Mouse (Mus musculus) limb, embryonic 14.5 days (tissue): ENCODE measurements around the gene Gm44805. TPM values are rescaled to one million over a fixed set of nuclear protein-coding genes. Genes with fewer than 3 reads are reported as not detected.

Experiments used
- ATAC-seq: fragments of 200-750 bp; cut with Nextera tagmentation; 2 replicates; pipeline ENCODE4 v1.8.0; 2017; ENCODE audit warnings: low read depth, moderate number of reproducible peaks, moderate TSS enrichment; ENCODE audit not compliant: low FRiP score
- DNase-seq: peaks from one replicate; pipeline ENCODE4 v3.0.0-alpha.2; 2015; ENCODE audit warnings: low spot score
- H3K27ac ChIP-seq: fragments of 300-500 bp; sonication (generic); replicated peaks from 2 replicates; pipeline ENCODE4 v1.5.1; 2014; ENCODE audit warnings: low read depth, mild to moderate bottlenecking, low read length, moderate library complexity, mixed read lengths
- H3K27me3 ChIP-seq: fragments of 300-500 bp; sonication (generic); 2 replicates; pipeline ENCODE4 v1.6.1; 2014; ENCODE audit warnings: low read length, mixed read lengths; ENCODE audit not compliant: control insufficient read depth, insufficient read depth
- H3K36me3 ChIP-seq: fragments of 300-500 bp; sonication (generic); 2 replicates; pipeline ENCODE4 v1.6.1; 2014; ENCODE audit warnings: mild to moderate bottlenecking, low read length, moderate library complexity, mixed read lengths; ENCODE audit not compliant: control insufficient read depth, insufficient read depth
- H3K4me1 ChIP-seq: fragments of 300-500 bp; sonication (generic); 2 replicates; pipeline ENCODE4 v1.6.1; 2014; ENCODE audit warnings: antibody characterized with exemption, low read length, mixed read lengths; ENCODE audit not compliant: control insufficient read depth, insufficient read depth
- H3K4me2 ChIP-seq: fragments of 300-500 bp; sonication (generic); replicated peaks from 2 replicates; pipeline ENCODE4 v1.6.1; 2014; ENCODE audit warnings: low read depth, mild to moderate bottlenecking, low read length, moderate library complexity; ENCODE audit not compliant: severe bottlenecking
- H3K4me3 ChIP-seq: fragments of 300-500 bp; sonication (generic); replicated peaks from 2 replicates; pipeline ENCODE4 v1.5.1; 2014; ENCODE audit warnings: low read length
- H3K9ac ChIP-seq: fragments of 300-500 bp; sonication (generic); 2 replicates; pipeline ENCODE4 v1.6.1; 2014; ENCODE audit warnings: mild to moderate bottlenecking, low read depth, low read length, moderate library complexity; ENCODE audit not compliant: severe bottlenecking
- H3K9me3 ChIP-seq: fragments of 300-500 bp; sonication (generic); 2 replicates; pipeline ENCODE4 v1.6.1; 2016; ENCODE audit warnings: low read length; ENCODE audit not compliant: control insufficient read depth
- POLR2A ChIP-seq: fragments of 200-500 bp; IDR thresholded peaks from 2 replicates; pipeline ENCODE4 v1.8.0; 2012; ENCODE audit warnings: inconsistent platforms, mild to moderate bottlenecking, moderate library complexity, borderline replicate concordance; ENCODE audit not compliant: insufficient read depth, insufficient read length; ENCODE audit errors: extremely low read depth
- WGBS: fragments of 180-500 bp; shearing (Covaris S2); extraction: QIAGEN DNeasy Blood & Tissue Kit; methylation state at CpG from one replicate; pipeline ENCODE4 v1.1.7; 2014; 5-methylcytosine and 5-hydroxymethylcytosine counted together
- polyA plus RNA-seq, 2 experiments: library from polyadenylated mRNA; depleted of rRNA in 1 of 2; stranded (reverse) in 1 of 2; unstranded in 1 of 2; fragments of >200 nt; fragmentation: Nextera tagmentation in 1 of 2; extraction: Ambion mirVana in 1 of 2; gene quantifications; 2 replicates each; pipeline versions ENCODE4 v1.2.1 to v1.2.3; 2012 to 2014

The Gm44805 gene
- polyA plus RNA-seq, 2 experiments, result not detected

DNA sequence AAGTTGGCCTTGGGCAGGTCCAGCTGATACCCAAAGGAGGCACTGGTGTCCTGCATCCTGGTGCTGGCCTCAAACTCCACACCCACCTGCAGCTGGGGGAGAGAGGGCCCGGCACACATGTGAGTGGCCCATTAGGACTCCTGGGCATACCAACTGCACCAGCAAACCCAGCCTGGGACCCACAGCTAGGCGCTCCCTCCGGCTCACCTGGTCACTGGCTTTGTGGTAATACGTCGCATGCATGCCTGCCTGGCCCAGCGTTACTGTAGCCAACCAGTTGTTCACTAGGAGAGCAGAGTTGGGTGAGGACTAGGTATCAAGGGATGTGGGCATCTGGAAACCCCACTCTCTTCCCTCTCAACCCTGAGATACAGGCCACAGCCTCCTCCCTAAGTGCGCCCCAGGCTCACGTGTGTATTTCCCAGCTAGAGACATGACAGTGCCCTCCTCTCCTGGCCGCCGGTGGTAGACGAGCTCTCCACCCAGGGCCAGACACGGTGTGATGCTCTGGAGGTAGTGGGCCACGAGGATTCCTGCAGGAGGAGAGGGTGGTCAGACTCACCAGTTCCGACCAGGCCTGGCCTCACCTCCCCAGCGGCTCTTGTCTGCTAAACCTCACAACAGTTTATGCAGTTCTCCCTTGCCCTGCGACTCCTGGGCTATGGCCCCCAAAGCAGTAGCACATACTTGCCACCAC is 21.8 kb upstream of the Gm44805 start:
- TF ChIP-seq POLR2A, result no peak
- H3K4me2 ChIP-seq, result no peak overlapping the region
- no peak overlapping the region for H3K27ac ChIP-seq
- no peaks in the 10 kb centered on the region for H3K9me3 ChIP-seq
- no peak overlapping the region for H3K4me3 ChIP-seq
- 88% methylated on average over 16 of the region's 16 CpGs for WGBS
- H3K9ac ChIP-seq, result no peak overlapping the region
- no peak for DNase-seq
- peaks cover 16% of the 10 kb centered on the region for H3K4me1 ChIP-seq
- no peaks in the 10 kb centered on the region for H3K27me3 ChIP-seq
- H3K36me3 ChIP-seq, result peaks cover 30% of the 10 kb centered on the region
- no peak for ATAC-seq

DNA sequence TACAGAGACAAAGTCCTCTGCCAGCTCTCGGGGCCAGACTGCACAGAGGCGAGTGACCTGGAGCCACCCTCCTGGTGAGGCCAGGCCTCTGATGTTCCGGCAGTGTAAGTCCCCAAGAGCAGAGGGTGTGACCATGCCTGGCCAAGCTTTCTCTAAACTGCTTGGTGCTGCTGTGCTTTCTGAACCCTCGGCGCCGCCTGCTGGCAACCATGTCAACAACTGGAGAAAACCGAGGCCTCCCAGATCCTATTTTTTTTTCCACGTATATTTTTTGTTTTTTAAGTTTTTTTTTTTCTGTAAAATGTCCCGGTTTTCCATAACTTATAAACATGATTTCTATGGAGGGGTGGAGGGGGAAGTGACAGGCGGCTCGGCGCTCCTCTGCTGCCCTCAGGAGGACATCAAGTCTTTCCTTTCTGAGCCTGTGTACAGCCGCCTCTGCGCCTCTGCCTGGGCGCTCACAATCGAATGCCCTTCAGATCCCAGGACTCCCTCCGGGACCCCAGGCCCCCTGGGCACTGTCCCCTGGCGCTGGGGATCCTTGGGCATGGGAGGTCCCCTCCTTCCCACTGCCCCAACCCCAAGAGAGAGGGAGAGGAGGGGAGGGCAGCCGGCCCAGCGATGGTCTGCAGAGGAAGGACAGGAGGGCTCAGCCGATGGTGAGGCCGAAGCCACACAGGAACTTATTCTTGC is 20.0 kb upstream of the Gm44805 start:
- WGBS, result 33% methylated on average over 22 of the region's 22 CpGs
- DNase-seq (peak; percentile 44), ATAC-seq (no peak)
- Histone ChIP-seq H3K4me1 (peaks cover 16% of the 10 kb centered on the region), H3K4me2 (no peak overlapping the region), H3K36me3 (peaks cover 27% of the 10 kb centered on the region), H3K27me3 (no peaks in the 10 kb centered on the region), H3K9ac (no peak overlapping the region), H3K27ac (no peak overlapping the region), H3K4me3 (no peak overlapping the region), H3K9me3 (no peaks in the 10 kb centered on the region; the same call in 1 of the 2 replicates)
- TF ChIP-seq POLR2A, result no peak

DNA sequence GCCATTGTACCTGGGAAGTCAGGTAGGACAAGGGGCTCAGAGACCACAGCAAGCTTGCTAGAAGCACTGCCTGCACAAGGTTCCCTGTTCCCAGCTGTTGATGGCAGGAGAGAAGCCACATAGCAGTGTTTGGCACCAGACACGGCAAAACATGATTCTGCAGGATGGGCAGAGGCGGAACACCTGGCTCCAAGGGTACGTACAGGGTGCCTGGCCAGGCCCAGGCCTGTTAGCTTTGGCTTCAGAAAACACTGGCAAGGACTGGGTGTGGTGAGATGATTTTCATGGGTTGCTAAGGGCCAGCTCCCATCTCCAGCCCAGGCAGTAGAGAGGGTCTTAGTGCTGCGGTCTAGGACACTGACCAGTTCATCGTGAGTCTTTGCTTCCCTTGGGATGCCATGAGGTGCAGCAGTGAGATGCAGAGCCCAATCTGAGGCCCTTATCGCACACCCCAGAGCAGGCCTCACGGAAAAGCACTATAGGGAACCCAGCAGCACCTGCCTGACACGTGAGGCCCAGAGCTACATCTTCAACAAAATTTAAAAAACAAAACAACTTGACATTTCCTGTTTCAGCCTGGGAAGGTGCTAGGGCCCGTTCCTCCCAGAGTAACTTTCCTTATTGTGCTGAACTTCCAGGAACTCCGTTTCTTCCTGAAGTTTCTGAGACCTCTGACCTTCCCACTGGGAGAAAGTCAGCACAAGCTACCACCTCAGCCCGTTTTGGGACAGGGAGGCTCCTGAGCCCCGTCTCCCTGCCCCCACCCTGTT is 19.3 kb upstream of the Gm44805 start:
- H3K36me3 ChIP-seq, result peaks cover 28% of the 10 kb centered on the region
- no peak overlapping the region for H3K4me3 ChIP-seq
- no peak overlapping the region for H3K27ac ChIP-seq
- no peak overlapping the region for H3K4me2 ChIP-seq
- H3K4me1 ChIP-seq, result peaks cover 16% of the 10 kb centered on the region
- no peak for DNase-seq
- no peak for ATAC-seq
- no peak overlapping the region for H3K9ac ChIP-seq
- WGBS, result 63% methylated on average over 12 of the region's 12 CpGs
- TF ChIP-seq POLR2A, result no peak
- H3K9me3 ChIP-seq, result no peaks in the 10 kb centered on the region; the same call in 1 of the 2 replicates
- H3K27me3 ChIP-seq, result no peaks in the 10 kb centered on the region

DNA sequence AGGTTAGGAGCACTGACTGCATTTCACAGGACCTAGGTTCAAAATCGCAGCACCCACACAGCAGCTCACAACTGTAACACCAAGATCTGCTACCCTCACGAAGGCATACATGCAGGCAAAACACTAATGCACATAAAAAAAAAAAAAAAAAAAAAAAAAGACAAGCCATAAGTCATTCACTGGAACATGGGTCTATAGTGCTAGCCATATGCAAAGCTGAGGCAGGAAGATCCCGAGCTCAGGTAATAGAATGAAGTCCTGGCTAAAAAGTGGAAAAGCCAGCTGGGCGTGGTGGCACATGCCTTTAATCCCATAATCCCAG is 18.6 kb upstream of the Gm44805 start:
- TF ChIP-seq POLR2A, result no peak
- ATAC-seq, result no peak
- Histone ChIP-seq H3K4me1 (peaks cover 16% of the 10 kb centered on the region), H3K4me3 (no peak overlapping the region), H3K27me3 (no peaks in the 10 kb centered on the region), H3K36me3 (peaks cover 23% of the 10 kb centered on the region), H3K9ac (no peak overlapping the region), H3K9me3 (no peaks in the 10 kb centered on the region; the same call in 1 of the 2 replicates), H3K27ac (no peak overlapping the region), H3K4me2 (no peak overlapping the region)
- 78% methylated on average over 4 of the region's 4 CpGs for WGBS
- DNase-seq, result no peak
